Mouse (Mus musculus) liver, embryonic 14.5 days (tissue): ENCODE measurements around the gene Gm6583.

Experiments used
- CTCF ChIP-seq: IDR thresholded peaks from 2 replicates; pipeline ENCODE4 v1.5.1; 2016; ENCODE audit warnings: antibody characterized with exemption, low read depth, control low read depth
- EP300 ChIP-seq: IDR thresholded peaks from 2 replicates; pipeline ENCODE4 v1.6.1; 2016; ENCODE audit warnings: antibody characterized with exemption, low read depth

- no peak for TF ChIP-seq EP300
- no peak for TF ChIP-seq CTCF
These were observed 33.5 kb upstream of the Gm6583 start for GRCm38 (mm10) chr5:112389352-112389751.
